Mouse (Mus musculus) hindbrain, embryonic 11.5 days (tissue): Measurements from ENCODE around the gene Ipmk. TPM values are rescaled to one million over a fixed set of nuclear protein-coding genes. Genes with fewer than 3 reads are reported as not detected.
A peak's percentile ranks its signal among the peaks of the same experiment; 100 is the strongest.

Experiments
- ATAC-seq: fragments of 200-750 bp; cut with Nextera tagmentation; 2 replicates; pipeline ENCODE4 v1.8.0; 2017; ENCODE audit warnings: mild to moderate bottlenecking, moderate TSS enrichment, moderate library complexity; ENCODE audit not compliant: low FRiP score
- DNase-seq: peaks from one replicate; pipeline ENCODE4 v3.0.0-alpha.2; 2015; ENCODE audit warnings: low spot score
- H3K27ac ChIP-seq: fragments of 300-500 bp; sonication (generic); 2 replicates; pipeline ENCODE4 v1.5.1; 2014; ENCODE audit warnings: mild to moderate bottlenecking, low read depth, low read length
- H3K27me3 ChIP-seq: fragments of 300-500 bp; sonication (generic); 2 replicates; pipeline ENCODE4 v1.6.1; 2014; ENCODE audit warnings: mild to moderate bottlenecking, low read length, moderate library complexity, mixed read lengths; ENCODE audit not compliant: control insufficient read depth, insufficient read depth
- H3K36me3 ChIP-seq: fragments of 300-500 bp; sonication (generic); 2 replicates; pipeline ENCODE4 v1.6.1; 2014; ENCODE audit warnings: mild to moderate bottlenecking, low read length, moderate library complexity, mixed read lengths; ENCODE audit not compliant: control insufficient read depth, insufficient read depth
- H3K4me1 ChIP-seq: fragments of 300-500 bp; sonication (generic); replicated peaks from 2 replicates; pipeline ENCODE4 v1.6.1; 2014; ENCODE audit warnings: low read length, mixed read lengths; ENCODE audit not compliant: control insufficient read depth, insufficient read depth
- H3K4me2 ChIP-seq: fragments of 300-500 bp; sonication (generic); replicated peaks from 2 replicates; pipeline ENCODE4 v1.6.1; 2014; ENCODE audit warnings: mild to moderate bottlenecking, low read depth, low read length
- H3K4me3 ChIP-seq: fragments of 300-500 bp; sonication (generic); 2 replicates; pipeline ENCODE4 v1.5.1; 2014; ENCODE audit warnings: low read depth, low read length
- H3K9ac ChIP-seq: fragments of 300-500 bp; sonication (generic); 2 replicates; pipeline ENCODE4 v1.6.1; 2014; ENCODE audit warnings: low read depth, low read length
- H3K9me3 ChIP-seq: fragments of 300-500 bp; sonication (generic); 2 replicates; pipeline ENCODE4 v1.6.1; 2016; ENCODE audit warnings: low read length; ENCODE audit not compliant: control insufficient read depth
- WGBS: fragments of 180-500 bp; shearing (Covaris S2); extraction: QIAGEN DNeasy Blood & Tissue Kit; methylation state at CpG from one replicate; pipeline ENCODE4 v1.1.7; 2014; 5-methylcytosine and 5-hydroxymethylcytosine counted together
- polyA plus RNA-seq: library from polyadenylated mRNA; unstranded; fragments of >200 nt; fragmentation: Nextera tagmentation; extraction: Ambion mirVana; gene quantifications from 2 replicates; pipeline ENCODE4 v1.2.1, GENCODE M21; 2014

The Ipmk gene
- polyA plus RNA-seq: 20.9 and 21.4 TPM in 2 replicates

DNA sequence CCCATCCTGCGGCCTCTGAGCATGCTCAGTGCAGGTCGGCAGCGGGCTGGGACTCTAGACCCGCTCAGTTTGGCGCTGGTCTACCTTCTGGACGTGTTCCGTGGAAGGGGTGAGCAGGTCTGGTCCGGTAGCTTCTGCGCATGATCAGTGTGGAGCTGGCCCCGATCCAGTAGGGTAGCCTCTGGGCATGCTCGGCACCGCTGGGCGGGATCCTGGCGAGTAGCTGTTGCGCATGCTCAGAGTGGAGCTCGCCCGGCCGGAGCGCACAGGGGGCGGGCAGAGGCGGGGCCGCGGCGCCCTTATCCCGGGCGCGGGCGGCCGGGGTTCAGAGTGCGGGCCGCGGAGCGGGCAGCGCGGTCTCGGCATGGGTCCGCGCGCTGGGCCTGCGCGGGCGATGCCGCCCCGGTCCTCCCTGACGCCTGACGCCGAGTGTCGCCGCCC is at the start of gene Ipmk:
Ipmk (plus strand) TSS at position 255 of the 441 bp plus-strand sequence.
- peak; percentile 97 for DNase-seq
- Histone ChIP-seq H3K4me1 (peaks cover 8% of the 10 kb centered on the region; the same call in 1 of the 2 replicates), H3K27me3 (no peaks in the 10 kb centered on the region), H3K9me3 (no peaks in the 10 kb centered on the region), H3K4me2 (peak within 1 kb of the TSS; percentile 96), H3K4me3 (peak within 1 kb of the TSS; percentile 86), H3K36me3 (no peaks in the 10 kb centered on the region), H3K27ac (peak within 1 kb of the TSS; percentile 68), H3K9ac (peak within 1 kb of the TSS; percentile 87)
- under 1% methylated on average over 48 of the region's 49 CpGs for WGBS
- ATAC-seq: peak; percentile 92

DNA sequence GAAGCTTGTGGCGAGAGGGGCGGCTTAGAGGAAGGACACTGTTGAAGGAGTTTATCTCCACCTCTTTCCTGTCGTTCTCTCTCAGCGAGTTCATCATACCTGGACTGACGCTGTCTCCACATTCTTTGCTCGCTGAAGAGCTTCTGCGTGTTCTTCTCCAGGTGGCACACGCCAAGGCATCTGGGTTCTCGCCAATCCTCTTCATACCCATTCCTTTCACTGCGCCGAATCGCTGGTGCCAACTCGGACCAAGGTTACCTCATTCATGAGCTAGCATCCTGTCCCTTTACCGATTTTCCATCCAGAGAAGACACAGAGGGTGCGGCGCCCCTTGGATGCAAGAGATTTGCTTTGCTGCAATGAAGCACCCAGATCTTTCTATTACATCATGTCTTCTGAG is 47.4 kb upstream of the Ipmk start:
- ATAC-seq (no peak), DNase-seq (no peak)
- Histone ChIP-seq H3K4me2 (no peak overlapping the region), H3K36me3 (no peaks in the 10 kb centered on the region), H3K4me1 (no peaks in the 10 kb centered on the region), H3K4me3 (no peak overlapping the region), H3K9me3 (no peaks in the 10 kb centered on the region), H3K27me3 (no peaks in the 10 kb centered on the region), H3K9ac (no peak overlapping the region), H3K27ac (no peak overlapping the region)
- WGBS: 83% methylated on average over 16 of the region's 16 CpGs

DNA sequence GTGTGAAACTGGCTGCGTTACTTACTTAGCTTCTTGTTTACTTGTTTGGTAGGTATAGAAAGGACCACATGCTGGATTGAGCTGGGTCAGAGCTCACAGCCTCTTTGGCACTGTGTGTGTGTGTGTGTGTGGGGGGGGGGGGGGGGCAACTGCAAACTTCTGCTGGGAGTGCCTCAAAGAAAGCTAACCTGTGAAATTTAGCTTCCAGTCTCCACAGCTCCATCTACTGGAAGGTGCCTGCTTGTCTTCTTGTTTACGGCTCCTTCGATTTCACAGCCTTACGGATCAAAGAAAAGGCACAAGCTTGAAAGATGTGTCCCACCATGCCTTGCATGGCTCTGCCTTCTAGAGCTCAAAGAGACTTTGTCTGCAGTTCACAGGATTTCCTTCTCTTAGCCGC is 45.1 kb upstream of the Ipmk start:
- Histone ChIP-seq H3K27me3 (no peaks in the 10 kb centered on the region), H3K4me1 (no peaks in the 10 kb centered on the region), H3K27ac (no peak overlapping the region), H3K4me3 (no peak overlapping the region), H3K9me3 (no peaks in the 10 kb centered on the region), H3K9ac (no peak overlapping the region), H3K36me3 (no peaks in the 10 kb centered on the region), H3K4me2 (no peak overlapping the region)
- ATAC-seq (no peak), DNase-seq (peak; percentile 34)
- 35% methylated on average over 5 of the region's 5 CpGs for WGBS

DNA sequence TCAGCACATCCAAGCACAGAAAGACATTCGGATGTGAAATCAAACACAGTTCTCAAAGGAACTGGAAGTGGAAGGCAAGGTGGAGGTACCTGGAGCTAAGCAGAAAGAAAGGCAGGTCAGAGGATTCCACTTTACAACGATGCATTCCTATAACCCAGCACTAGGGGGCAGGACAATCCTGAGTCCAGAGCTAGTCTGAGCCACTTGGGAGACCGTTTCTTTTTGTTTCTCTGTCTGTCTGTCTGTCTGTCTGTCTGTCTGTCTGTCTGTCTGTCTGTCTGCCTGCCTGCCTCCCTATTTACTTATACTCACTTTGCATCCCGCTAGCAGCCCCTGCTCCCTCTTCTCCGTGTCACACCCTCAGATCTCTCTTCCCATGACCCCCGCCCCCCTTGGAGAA is 41.4 kb upstream of the Ipmk start:
- no peak overlapping the region for H3K4me3 ChIP-seq
- H3K4me2 ChIP-seq: 0 out of 2 replicates have a peak overlapping the region, but pooled peaks have one; percentile 12
- H3K9ac ChIP-seq: no peak overlapping the region
- no peaks in the 10 kb centered on the region for H3K27me3 ChIP-seq
- no peaks in the 10 kb centered on the region for H3K36me3 ChIP-seq
- DNase-seq (peak; percentile 68), ATAC-seq (no peak)
- WGBS: 23% methylated on average over 6 of the region's 6 CpGs
- no peak overlapping the region for H3K27ac ChIP-seq
- H3K9me3 ChIP-seq: no peaks in the 10 kb centered on the region
- no peaks in the 10 kb centered on the region for H3K4me1 ChIP-seq

DNA sequence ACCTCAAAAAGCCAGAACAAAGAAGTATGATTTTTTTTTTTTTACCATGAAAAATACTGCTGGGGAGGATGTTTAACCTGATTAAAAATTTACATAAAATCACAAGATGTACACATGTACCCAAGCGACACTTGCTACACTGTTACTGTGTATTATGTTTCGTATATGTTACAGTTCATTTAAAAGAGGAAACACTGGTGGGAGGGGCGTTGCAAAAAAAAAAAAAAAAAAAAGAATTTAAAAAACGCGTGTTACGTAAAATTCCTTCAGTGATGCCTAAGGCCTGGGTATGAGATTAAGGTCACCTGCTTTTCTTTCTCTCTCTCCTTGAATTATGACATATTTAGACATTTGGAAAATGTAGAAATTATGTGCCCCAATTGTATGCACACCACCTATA is 40.8 kb upstream of the Ipmk start:
- DNase-seq (no peak), ATAC-seq (no peak)
- no peaks in the 10 kb centered on the region for H3K27me3 ChIP-seq
- no peak overlapping the region for H3K4me2 ChIP-seq
- no peaks in the 10 kb centered on the region for H3K36me3 ChIP-seq
- no peak overlapping the region for H3K9ac ChIP-seq
- no peaks in the 10 kb centered on the region for H3K9me3 ChIP-seq
- no peak overlapping the region for H3K27ac ChIP-seq
- H3K4me1 ChIP-seq: no peaks in the 10 kb centered on the region
- no peak overlapping the region for H3K4me3 ChIP-seq
- WGBS: 76% methylated on average over 6 of the region's 6 CpGs

DNA sequence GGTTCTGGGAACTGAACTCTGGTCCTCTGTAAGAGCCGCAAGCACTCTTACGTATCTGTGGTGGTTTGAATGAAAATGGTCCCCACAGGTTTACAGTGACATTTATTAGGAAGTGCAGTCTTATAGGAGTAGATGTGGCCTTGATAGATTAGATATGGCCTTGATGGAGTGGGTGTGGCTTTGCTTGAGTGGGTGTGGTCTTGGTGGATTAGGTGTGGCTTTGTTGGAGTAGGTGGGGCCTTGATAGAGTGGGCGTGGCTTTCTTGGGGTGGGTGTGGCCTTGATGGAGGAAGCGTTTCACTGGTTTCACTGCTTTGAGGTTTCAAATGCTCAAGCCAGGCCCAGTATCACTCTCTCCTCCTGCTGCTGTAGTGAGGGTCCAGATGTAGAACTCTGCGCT is 39.4 kb upstream of the Ipmk start:
- Histone ChIP-seq H3K36me3 (no peaks in the 10 kb centered on the region), H3K9ac (no peak overlapping the region), H3K27ac (no peak overlapping the region), H3K9me3 (no peaks in the 10 kb centered on the region), H3K4me2 (no peak overlapping the region), H3K4me1 (no peaks in the 10 kb centered on the region), H3K4me3 (no peak overlapping the region), H3K27me3 (no peaks in the 10 kb centered on the region)
- DNase-seq (no peak), ATAC-seq (no peak)
- 91% methylated on average over 5 of the region's 5 CpGs for WGBS

DNA sequence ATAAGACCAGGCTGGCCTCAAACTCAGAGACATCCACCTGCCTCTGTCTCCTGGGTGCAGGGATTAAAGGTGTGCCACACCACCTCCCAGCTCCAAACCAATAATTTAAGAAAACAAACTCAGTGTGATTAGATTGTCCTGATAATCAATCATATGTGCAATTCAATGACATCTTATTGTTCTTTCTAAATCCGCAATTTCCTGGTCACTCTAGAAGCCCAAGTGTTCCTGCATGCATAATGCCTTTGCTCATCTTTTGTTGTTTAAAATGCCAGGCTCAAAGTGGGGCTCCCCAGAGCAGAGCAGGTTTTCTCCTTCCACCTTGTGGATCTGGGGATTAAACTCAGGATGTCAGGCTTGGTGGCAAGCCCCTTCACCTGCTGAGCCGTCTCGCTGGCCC is 37.3 kb upstream of the Ipmk start:
- Histone ChIP-seq H3K4me1 (no peaks in the 10 kb centered on the region), H3K27ac (no peak overlapping the region), H3K4me3 (no peak overlapping the region), H3K9me3 (no peaks in the 10 kb centered on the region), H3K4me2 (no peak overlapping the region), H3K27me3 (no peaks in the 10 kb centered on the region), H3K9ac (no peak overlapping the region), H3K36me3 (no peaks in the 10 kb centered on the region)
- ATAC-seq (no peak), DNase-seq (no peak)
- 68% methylated on average over 3 of the region's 3 CpGs for WGBS

DNA sequence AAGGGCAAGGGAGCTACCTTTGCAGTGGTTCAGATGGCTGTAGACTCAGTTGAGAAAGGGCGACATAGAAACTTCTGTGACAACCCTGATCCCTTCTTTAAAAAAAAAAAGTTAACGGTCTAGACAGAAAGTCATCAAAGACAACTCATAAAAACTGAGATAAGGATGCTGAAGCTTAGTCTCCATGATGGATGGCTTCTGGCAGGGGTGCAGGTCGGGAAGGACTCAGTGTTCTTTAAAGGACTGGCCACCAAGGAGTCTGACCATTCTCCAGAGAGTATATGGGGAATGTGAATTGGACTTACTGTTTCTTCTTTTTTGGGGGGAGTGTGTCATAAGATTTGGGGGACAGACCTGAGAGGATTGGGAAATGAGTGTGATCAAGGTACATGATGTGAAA is 33.0 kb upstream of the Ipmk start:
- Histone ChIP-seq H3K9me3 (no peaks in the 10 kb centered on the region), H3K4me1 (no peaks in the 10 kb centered on the region), H3K27me3 (no peaks in the 10 kb centered on the region), H3K4me2 (no peak overlapping the region), H3K9ac (no peak overlapping the region), H3K36me3 (no peaks in the 10 kb centered on the region), H3K27ac (no peak overlapping the region), H3K4me3 (no peak overlapping the region)
- 85% methylated on average over 3 of the region's 3 CpGs for WGBS
- DNase-seq: no peak
- ATAC-seq: no peak

DNA sequence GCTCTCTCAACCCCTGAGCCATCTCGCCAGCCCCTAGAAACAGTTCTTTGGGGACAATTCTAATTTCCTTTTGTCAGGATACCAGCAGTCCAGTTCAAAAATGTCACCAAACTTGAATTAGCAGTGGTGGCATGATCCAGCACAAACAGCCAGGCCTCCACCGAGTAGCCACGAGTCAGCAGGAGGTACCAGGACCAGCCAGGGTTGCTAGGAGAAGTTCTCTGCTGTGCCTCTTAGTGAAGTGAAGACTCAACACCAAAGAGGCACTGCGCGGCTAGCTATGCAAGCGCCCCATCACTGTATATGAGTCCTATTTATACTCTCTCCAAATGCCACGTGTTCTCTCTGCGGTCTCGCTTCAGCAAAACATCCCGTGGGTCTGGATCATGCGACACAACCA is 31.5 kb upstream of the Ipmk start:
- 74% methylated on average over 11 of the region's 11 CpGs for whole genome bisulfite sequencing
- no peak for DNase-seq

More for the DNA sequence above, 31.5 kb upstream of the Ipmk start:
- H3K4me1 ChIP-seq: no peaks in the 10 kb centered on the region
- no peak overlapping the region for H3K4me3 ChIP-seq
- no peak for ATAC-seq
- H3K27ac ChIP-seq: no peak overlapping the region
- H3K9me3 ChIP-seq: no peaks in the 10 kb centered on the region
- H3K4me2 ChIP-seq: no peak overlapping the region
- H3K9ac ChIP-seq: no peak overlapping the region
- no peaks in the 10 kb centered on the region for H3K27me3 ChIP-seq
- H3K36me3 ChIP-seq: no peaks in the 10 kb centered on the region
